Mouse (Mus musculus) liver, embryonic 14.5 days (tissue): ENCODE results near the gene Pou3f1.

ENCODE experiments used
- CTCF ChIP-seq: IDR thresholded peaks from 2 replicates; pipeline ENCODE4 v1.5.1; 2016; ENCODE audit warnings: antibody characterized with exemption, low read depth, control low read depth
- EP300 ChIP-seq: IDR thresholded peaks from 2 replicates; pipeline ENCODE4 v1.6.1; 2016; ENCODE audit warnings: antibody characterized with exemption, low read depth

GRCm38 (mm10) chr4:124607166-124607565 is 49.4 kb upstream of the Pou3f1 start:
- TF ChIP-seq EP300 (no peak), CTCF (no peak)
